Mouse (Mus musculus): Measurements from ENCODE around the gene Olfr457.
"Not testable (repeated sequence)": the region's sequence is repeated elsewhere in the genome, so short reads cannot be mapped to it uniquely, and the experiment has no call there.

Olfr457 gene

DNA sequence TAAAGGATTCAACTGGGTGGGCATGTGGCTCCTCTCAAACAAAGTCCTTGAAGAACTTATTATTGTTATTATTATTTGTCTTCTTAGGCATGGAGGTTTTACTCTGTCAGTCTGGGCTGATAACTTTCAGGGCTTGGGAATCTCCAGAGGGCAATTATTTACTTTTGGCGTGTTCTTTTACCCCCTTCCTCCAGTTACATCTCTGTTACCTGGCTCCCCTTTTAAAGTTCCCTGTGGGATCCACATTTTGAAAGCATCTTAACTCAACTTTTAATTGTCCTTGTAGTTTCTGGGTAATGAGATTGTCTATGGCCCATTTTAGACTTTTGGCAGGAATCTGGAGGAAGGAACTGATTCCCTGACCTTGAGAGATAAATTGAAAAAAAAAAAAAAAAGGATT is at the start of gene Olfr457:
Gene Olfr457 (minus strand): TSS at position 101 of the 400 bp plus-strand sequence.
- DNase-seq: no peak

DNA sequence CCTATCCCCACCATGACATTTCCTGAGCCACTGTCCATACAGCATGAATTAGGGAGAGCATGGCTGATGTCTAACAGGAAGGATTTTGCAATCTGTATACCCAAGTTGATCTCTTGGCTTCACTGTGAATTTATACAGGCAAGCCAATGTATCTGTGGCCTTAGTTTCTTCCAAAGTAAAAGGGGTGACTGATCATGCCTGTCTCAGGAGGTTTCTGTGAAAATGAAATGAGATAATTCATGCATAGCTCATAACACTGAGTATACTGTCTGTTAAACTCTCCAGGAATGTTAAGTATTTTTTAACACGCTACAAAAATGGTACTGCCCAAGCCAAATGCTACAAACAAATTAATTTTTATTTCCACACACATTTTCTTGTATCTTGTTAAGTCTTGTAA is 37.3 kb upstream of the Olfr457 start:
- DNase-seq: no peak

DNA sequence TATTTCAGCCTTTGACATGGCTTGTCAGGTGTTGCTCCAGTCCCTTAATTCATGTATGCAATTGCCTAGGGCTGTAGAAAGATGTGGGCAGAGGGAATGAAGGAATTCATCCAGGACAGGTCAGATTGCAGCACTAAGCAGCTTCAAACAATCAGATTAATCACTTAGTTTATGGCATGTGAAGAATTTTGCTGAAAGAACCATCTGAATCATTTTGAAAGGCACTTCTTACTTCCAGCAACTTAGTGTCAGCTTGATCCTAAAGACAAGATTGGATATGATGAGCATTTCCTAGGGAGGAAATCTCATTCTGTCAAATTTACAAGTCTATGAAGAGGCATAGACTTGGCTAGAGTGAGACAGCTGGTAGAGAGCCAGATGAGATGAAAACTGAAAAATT is 33.2 kb upstream of the Olfr457 start:
- DNase-seq: no peak

DNA sequence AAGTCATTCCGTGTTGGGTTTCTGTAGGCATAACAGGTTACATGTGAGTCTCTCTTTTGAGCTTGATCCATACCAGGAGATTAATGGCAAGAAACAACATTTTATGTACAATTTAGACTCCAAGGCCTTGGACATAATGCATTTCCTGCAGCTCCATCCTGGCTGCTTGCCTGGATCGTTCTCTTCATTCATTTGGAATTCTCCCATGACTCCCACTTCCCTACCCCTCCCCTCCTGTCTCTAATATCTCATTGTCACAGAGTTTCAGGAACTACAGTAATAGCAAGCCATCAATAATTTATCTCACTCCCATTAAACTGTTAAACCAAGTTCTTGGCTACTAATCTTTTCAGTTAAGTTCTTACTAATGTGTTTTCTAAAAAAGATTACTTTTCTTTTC is 27.3 kb upstream of the Olfr457 start:
- DNase-seq: no peak

DNA sequence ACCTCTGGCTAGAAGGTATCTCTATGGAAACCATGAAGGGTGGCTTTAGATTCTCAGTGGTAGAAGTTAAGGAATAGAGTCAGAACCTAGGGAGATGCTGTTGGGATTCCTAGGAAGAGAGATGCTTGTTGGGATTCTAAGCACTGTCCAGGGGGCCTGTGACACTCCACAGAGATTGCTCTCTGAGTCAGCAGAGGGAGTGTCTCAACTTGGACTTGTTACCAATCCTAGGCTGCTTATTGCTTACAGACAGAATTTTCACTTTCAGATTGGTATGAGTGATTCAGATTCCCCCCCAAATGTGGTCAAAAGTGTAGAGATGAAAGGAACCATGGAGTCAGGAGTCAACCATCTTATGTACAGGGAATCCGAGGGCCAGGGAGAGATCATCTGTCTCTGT is 13.6 kb upstream of the Olfr457 start:
- no peak for DNase-seq

DNA sequence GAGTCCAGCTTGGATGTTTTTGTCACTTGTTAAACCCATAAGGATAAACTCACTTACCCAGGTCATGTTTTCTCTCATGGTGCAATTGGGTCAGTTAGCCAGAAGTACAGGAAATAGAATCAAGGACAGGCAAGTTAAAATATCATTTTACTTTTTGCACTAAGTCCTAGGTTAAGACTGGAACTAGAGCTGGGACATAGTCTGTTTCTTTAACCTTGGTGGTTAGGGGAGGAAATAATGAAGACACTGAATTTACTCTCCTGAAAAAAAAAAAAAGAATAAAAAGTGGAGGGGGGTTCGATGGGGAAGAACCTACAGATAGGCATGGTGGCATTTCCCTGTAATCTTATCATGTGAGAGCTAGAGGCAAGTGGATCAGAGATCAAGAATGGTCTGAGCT is 11.0 kb upstream of the Olfr457 start, which contains the start of gene Olfr456:
Gene Olfr456 (minus strand): TSS at position 101 of the 400 bp plus-strand sequence.
- DNase-seq: no peak

DNA sequence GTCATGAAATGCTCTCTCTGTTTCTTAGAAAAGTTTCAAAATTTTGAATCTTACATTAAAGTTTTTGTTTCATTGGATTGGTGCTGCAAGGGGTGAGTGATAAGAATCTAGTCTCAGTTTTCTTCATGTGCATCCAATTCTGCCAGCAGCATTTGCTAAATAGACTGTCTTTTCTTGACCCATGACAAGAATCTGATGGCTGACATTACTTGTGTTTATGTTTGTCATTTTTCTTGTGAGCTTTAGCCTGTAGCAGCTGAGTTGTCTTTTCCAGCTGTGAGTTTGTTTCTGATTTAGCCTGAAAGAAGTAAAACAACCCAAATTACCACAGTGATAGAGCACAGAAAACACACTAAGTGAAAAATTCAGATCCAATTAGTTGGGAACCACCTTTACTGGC is 8.5 kb upstream of the Olfr457 start:
- no peak for DNase-seq

DNA sequence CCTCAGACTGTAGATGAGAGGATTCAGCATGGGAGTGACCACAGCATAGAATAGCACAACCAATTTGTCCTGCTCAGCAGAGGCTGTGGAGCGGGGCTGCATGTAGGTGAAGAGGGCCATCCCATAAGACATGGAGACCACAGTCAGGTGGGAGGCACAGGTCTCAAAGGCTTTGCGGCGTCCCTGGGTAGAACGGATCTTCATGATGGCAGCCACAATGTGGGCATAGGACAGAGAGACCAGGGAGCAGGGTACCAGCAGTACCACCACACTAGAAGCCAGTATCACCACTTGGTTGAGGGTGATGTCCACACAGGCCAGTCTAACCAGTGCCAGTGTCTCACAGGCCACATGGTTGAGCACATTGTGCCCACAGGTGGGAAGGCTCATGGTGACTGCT is 4.8 kb downstream of the Olfr457 start:
- DNase-seq: not testable (repeated sequence)

DNA sequence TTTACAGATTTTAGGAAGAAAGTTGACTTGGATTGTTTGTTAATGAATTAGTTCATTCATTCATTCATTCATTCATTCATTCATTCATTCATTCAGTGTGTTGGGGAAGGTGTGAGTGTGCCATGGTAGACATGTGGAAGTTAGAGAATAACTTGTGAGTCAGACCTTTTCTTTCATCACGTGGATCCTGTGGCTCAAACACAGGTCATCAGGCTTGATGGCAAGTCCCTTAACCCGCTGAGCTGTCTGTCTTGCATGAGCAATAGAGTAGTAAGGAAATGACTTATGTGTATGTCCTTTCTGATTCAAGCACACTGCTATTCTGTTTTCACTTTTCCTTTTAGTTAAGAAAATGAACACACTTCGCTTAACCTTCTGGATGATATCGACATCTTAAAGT is 5.6 kb downstream of the Olfr457 start:
- DNase-seq: no peak

DNA sequence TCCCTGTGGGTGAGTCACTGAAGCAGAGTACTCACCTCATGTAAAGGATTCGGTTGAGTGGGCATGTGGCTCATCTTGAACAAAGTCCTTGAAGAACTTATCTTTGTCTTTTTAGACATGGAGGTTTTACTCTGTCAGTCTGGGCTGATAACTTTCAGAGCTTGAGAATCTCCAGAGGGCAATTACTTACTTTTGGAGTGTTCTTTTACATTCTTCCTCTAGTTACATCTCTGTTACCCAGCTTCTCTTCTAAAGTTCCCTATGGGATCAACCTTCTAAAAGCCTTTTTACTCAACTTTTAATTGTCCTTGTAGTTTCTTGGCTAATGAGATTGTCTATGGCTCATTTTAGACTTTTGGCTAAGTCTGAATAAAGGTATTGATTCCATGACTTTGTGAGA is 11.0 kb downstream of the Olfr457 start, which contains the start of gene Olfr458:
Gene Olfr458 (minus strand): TSS at position 101 of the 400 bp plus-strand sequence.
- DNase-seq: no peak

DNA sequence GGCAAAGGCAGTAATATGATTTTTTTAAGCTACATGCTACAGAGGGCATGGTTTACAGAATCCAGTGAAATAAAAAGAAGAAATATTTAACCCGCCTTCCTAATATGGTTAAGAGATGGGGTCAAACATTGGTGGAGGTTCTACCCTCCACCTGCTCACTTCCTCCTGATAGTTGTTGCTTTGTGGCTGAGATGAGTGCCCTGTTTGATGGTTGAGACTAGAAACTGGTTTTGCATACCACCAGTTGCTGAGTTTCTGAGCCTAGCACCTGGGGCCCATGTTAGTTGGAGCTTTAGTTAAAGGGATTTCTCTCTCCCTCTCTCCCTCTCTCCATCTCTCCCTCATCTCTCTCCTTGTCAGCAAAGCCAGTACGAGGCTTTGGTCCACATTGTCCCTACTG is 28.8 kb downstream of the Olfr457 start:
- no peak for DNase-seq

DNA sequence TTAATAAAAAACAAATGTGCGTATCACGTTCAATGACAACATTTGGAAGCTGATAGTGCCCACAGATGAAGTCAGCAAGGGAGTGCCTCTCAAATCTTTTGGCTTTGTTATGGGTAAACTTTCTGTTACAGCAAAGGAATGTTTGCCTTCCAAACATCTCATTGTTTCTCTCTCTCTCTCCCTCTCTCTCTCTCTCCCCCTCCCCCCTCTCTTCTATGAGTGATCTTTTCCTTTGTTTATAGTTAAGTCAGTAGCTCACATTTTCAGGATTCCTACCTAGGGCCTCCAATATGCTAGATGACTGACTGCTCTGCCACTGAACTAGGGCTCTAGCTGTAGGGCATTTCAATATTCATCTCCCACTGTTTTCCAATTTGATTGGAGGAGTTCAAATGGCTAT is 31.6 kb downstream of the Olfr457 start:
- DNase-seq: no peak

DNA sequence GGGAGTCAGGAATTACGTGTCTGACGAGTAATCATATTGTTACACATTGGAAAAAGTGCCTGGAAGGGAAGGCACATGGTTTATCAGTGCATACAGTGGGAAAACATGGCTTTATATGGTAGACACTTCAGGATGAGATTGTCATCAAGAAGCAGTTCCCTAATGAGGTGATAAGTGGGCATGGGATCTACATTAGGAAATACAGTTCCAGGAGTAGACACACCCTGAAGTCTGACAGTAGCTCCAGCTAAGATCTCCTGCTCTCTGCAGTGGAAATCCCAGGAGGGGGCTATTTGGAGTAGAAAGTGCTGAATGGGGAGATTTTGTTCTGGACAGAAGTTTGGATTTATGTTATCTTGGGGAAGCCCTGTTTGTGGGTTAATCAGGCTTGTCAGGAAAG is 34.7 kb downstream of the Olfr457 start:
- no peak for DNase-seq

DNA sequence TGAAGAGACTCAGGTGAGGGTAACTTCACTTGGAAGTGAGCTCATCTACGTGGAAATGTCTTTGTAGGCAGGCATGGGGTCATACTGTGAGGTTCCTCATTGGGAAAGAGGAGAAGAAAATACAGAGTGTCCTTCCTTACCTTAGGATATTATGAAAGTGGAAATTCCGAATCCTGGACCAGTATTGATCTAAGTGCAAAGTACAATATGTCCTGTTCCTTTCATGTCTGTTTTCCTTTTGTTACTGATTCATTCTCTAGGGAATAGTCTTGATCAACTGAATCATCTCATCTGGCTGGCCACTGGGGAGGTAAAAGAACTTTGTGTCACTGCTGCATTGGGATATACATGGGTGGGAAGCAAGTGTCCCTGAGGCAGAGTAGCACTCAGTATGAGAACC is 40.6 kb downstream of the Olfr457 start:
- DNase-seq: no peak

DNA sequence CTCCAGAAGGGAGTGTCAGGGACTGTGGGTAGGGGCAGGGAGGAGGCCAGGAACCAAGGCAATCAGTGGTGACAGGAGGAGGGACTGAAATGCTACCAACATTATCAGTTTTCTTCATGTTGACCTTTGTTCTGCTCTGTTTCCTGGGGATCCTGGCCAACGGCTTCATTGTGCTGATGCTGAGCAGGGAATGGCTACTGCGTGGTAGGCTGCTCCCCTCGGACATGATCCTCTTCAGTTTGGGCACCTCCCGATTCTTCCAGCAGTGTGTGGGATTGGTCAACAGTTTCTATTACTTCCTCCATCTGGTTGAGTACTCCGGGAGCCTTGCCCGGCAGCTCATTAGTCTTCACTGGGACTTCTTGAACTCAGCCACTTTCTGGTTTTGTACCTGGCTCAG is 41.7 kb downstream of the Olfr457 start, which contains the start of gene Tas2r126:
Gene Tas2r126 (plus strand): TSS at position 90 of the 400 bp plus-strand sequence.
- DNase-seq: no peak

DNA sequence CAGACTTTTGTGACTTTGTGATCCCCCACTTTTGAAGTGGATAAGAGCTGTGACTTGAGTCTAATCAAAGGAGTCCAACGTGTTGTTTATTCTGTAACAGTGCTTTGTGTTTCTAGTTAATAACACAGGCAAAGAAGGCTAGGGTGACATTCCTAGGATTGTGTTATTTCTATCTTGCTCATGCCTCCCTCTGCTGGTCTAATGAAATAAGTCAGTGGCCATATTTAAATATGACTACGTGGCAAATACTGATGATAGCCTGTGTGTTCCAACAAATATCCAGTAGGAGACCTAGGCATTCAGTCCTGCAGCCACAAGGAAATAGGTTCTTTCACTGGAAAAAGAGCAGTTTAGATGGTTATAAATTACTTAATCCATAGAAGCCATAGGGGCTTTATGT is 42.6 kb downstream of the Olfr457 start:
- no peak for DNase-seq

DNA sequence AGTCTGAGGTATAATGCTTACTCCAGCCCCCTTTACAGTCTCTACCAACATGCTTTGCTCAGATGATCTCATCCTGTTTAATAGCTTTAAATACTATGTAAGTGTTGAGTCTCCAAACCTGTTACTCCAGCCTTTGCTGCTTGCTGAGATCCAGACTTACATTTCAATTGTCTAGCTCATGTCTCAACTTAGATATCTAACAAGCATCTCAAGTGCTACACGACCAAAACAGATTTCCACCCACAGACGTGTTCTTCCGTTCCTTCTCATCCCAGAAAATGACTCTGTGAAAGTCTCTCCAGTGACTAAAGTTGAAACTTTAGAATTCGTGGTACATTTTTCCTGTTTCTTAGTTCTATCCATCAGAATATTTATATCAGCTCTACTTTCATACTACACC is 49.8 kb downstream of the Olfr457 start:
- no peak for DNase-seq

DNA sequence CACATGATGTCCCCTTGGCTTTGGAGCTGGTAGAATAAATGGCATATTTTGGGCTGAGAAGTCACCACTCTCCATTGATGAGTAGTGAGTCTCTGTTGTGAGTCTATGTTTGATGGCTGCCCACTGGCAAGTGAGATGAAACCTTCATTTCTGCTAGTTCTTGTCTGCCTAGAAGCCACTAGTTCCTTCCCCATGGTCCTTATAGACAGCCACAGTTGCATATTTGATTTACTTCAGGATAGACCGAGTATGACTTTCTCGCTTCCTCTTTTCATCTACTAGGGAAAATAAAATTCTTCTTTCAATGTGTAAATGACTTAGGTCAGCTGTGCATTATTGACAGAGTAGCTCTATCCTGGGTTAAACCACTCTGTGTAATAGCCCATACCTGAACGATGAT is 51.7 kb downstream of the Olfr457 start:
- DNase-seq: no peak

DNA sequence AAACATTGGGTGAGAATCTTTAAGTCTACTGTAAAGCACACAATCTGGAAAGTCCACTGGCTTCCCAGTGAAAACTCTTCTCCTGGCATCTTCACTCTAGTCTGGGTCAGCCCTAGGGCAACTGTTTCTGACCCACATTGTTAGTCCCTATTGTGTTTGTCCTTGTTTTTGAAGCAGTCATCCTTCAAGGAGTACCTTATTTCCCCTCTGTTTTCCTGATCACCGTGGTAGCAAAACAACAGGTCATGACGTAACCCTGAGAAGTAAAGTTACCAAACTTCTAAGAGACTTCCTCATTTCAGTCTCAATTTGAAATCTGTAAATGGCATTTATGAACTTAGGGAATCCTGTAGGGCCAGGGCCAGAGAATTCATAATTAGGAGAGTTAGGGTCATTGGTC is 54.7 kb downstream of the Olfr457 start:
- DNase-seq: no peak

DNA sequence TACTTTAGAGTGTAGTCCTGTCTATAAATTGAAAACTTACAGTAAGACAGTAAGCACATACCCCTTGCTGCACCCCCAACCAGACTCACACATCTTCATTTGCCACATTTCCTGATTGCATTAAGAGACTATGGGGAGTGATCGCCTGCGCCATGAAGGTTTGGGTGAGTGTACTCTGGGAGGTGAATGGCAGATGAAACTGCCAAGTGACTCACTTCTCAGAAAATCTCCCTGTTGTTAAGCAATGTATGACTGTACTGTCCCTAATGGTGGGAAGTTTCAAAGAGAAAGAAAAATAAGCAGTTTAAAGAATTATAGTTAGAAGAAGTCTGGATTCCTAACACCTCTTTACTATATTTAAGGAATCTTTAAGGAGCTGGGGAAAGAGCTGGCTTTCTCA is 56.7 kb downstream of the Olfr457 start:
- no peak for DNase-seq

Measured in right cerebral cortex, postnatal 14 days (tissue).